Mouse (Mus musculus) megakaryocyte, embryonic 14.5 days (primary cell): ENCODE results near the gene Hist1h2bc. TPM values are rescaled to one million over a fixed set of nuclear protein-coding genes. Genes with fewer than 3 reads are reported as not detected.
A peak's percentile ranks its signal among the peaks of the same experiment; 100 is the strongest.
"Not testable (repeated sequence)": the region's sequence is repeated elsewhere in the genome, so short reads cannot be mapped to it uniquely, and the experiment has no call there.

ENCODE experiments used
- H3K27me3 ChIP-seq: replicated peaks from 2 replicates; pipeline ENCODE3; 2012; ENCODE audit warnings: inconsistent platforms
- H3K36me3 ChIP-seq: replicated peaks from 2 replicates; pipeline ENCODE3; 2012; ENCODE audit warnings: low read length, inconsistent platforms, mixed read lengths
- H3K4me1 ChIP-seq: 2 replicates; pipeline ENCODE4 v1.6.1; 2012; ENCODE audit warnings: inconsistent platforms
- H3K4me3 ChIP-seq: replicated peaks from 2 replicates; pipeline ENCODE3; 2012; ENCODE audit warnings: moderate library complexity, mild to moderate bottlenecking, inconsistent platforms
- H3K9me3 ChIP-seq: 2 replicates; pipeline ENCODE4 v1.6.1; 2012; ENCODE audit warnings: inconsistent platforms
- FLI1 ChIP-seq: IDR thresholded peaks from 2 replicates; pipeline ENCODE4 v1.6.1; 2012; ENCODE audit warnings: low read length, inconsistent platforms, mixed read lengths
- GATA1 ChIP-seq: IDR thresholded peaks from 3 replicates; pipeline ENCODE4 v1.6.1; 2012; ENCODE audit warnings: mixed read lengths, low read length, inconsistent platforms, borderline replicate concordance
- polyA plus RNA-seq: library from polyadenylated mRNA; stranded (reverse); fragments of >175 nt; gene quantifications from 2 replicates; pipeline ENCODE4 v1.2.3, GENCODE M21; 2012; ENCODE audit warnings: low replicate concordance; ENCODE audit not compliant: insufficient read depth

Hist1h2bc gene
- polyA plus RNA-seq, 1 experiment, result 148 TPM

DNA sequence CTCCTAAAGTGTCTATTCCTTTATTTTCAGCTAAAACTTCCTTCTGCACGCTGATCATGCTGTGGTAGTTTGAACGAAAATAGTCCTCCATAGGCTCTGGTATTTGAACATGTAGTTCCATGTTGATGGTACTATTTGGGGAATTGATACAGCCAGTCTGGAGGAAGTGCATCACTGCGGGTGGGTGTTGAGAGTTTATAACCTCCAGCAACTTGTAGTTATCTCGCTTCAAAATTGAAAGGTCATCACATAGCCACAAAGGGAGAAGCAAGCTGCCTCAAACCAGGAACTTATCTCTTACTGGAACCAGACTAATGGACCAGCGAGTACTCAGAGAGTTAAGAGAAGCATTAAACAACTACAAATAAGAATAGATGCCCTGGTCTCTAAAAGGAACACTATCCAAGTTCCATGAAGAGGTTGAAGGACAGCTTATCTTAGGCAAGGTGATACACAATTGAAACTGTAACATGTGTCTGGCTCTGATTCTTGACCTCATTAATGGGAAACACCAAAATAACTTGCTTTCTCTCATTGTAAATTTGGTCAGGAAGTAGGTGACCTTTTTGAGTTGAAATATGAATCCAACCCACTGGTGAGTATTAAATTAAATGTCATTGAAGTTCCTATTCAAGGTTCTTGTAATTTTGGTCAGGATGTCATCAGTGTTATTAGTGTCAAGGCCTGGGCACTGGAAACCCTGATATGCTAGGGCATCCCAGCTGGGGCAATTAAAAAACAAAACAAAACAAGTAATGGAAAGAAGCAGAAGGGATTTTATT, 32.5 kb downstream of the Hist1h2bc start:
- H3K36me3 ChIP-seq, result no peaks in the 10 kb centered on the region
- H3K27me3 ChIP-seq, result peaks cover 14% of the 10 kb centered on the region
- peaks cover 26% of the 10 kb centered on the region for H3K4me1 ChIP-seq
- TF ChIP-seq FLI1 (no peak), GATA1 (no peak)
- H3K4me3 ChIP-seq, result no peak overlapping the region
- H3K9me3 ChIP-seq, result no peaks in the 10 kb centered on the region

DNA sequence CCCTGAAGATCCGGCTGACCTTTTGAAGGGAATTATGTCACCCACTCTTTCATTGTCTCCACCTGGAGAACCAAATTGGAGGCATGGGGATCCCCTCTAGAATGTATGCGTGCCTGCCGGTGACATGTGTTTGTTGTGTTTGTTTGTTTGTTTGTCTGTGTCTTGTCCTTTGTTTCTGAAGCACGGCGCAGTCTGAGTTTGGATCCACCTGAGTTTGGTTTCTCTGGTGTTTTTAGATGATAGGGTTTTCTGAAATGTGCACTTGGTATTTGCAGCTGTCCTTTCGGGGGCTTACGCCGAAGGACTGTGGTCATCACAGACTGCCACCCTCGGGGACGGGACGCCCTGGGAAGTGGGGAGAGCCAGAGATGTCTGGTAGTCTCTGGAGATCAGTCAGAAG, 33.2 kb downstream of the Hist1h2bc start:
- no peak for TF ChIP-seq FLI1
- TF ChIP-seq GATA1, result no peak
- H3K36me3 ChIP-seq, result no peaks in the 10 kb centered on the region
- H3K4me1 ChIP-seq, result peaks cover 22% of the 10 kb centered on the region
- H3K27me3 ChIP-seq, result peaks cover 8% of the 10 kb centered on the region
- H3K4me3 ChIP-seq, result no peak overlapping the region
- H3K9me3 ChIP-seq, result no peaks in the 10 kb centered on the region

DNA sequence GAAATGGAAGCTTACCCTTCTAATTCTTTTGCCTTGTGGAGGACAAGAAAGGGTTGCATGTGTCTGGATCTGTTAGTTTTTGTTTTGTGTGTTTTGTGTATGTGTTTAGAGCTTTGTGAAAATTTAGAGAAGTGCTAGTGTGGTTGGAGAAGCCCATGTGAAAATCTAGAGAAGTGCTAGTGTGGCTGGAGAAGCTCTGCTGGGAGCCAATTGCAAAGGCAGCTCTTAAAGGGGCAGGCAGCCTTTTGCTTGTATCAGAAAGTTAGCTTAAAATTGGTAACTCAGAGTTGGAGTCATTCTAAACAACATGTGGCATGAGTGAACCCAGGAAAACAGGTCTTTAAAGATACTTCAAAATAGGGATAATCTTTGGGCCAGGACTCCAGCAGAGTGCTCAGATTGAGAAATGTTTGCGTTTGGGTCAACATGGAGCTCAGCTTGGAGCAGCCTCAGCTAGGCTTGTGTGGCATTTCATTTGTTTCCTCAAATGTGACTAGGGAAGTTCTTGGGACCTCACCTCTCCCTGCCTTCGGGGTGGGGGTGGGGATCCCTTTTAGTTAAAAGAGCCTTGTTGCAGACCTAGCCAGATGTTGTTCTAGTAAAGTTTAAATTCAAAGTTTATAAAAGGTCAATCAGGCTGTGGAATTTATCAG, 33.7 kb downstream of the Hist1h2bc start:
- not testable (repeated sequence) for H3K4me3 ChIP-seq, H3K36me3 ChIP-seq, H3K9me3 ChIP-seq, H3K27me3 ChIP-seq
- peaks cover 19% of the 10 kb centered on the region for H3K4me1 ChIP-seq

DNA sequence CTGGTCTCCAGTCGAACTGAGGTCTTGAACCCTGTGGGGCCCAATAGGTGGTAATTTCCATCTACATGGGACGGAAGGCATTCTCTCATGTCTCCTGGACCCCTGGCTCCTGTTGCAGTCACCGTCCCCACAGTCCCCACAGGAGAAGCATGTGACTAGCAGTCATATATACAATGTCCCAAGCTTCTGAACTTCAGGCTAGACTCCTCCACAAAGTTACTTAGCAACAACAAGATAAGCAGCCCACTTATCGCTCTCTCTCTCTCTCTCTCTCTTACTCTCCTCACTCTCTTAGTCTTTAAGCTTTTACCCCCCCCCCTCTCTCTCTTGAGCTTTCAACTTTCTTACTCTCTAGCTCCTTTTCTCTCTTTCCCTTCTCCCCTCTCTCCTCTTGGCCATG, 40.2 kb downstream of the Hist1h2bc start:
- Histone ChIP-seq H3K4me3 (no peak overlapping the region), H3K4me1 (peaks cover 19% of the 10 kb centered on the region)
- TF ChIP-seq GATA1 (no peak), FLI1 (no peak)

DNA sequence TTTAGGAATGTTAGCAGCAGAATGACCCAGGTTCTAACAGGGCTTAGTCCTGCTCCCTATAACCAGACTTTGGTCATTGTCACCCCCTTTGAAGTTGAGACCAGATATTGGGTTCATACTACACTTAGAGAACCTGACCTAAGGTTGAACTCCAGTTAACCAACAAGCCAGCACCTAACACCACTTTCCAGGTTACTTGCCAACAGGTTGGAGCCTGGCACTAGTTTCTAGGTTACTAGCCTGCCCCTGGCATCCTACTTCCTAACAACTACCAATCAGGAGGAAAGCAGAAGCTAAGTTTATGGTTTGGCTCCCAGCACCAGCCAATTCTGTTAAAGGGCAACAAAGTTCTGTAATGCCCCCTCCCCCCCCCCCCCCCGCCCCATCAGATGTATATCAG, 41.2 kb downstream of the Hist1h2bc start:
- peaks cover 26% of the 10 kb centered on the region for H3K4me1 ChIP-seq

More for the DNA sequence above, 40.2 kb downstream of the Hist1h2bc start:
- H3K36me3 ChIP-seq, result no peaks in the 10 kb centered on the region
- H3K9me3 ChIP-seq, result no peaks in the 10 kb centered on the region
- peaks cover 2% of the 10 kb centered on the region for H3K27me3 ChIP-seq

DNA sequence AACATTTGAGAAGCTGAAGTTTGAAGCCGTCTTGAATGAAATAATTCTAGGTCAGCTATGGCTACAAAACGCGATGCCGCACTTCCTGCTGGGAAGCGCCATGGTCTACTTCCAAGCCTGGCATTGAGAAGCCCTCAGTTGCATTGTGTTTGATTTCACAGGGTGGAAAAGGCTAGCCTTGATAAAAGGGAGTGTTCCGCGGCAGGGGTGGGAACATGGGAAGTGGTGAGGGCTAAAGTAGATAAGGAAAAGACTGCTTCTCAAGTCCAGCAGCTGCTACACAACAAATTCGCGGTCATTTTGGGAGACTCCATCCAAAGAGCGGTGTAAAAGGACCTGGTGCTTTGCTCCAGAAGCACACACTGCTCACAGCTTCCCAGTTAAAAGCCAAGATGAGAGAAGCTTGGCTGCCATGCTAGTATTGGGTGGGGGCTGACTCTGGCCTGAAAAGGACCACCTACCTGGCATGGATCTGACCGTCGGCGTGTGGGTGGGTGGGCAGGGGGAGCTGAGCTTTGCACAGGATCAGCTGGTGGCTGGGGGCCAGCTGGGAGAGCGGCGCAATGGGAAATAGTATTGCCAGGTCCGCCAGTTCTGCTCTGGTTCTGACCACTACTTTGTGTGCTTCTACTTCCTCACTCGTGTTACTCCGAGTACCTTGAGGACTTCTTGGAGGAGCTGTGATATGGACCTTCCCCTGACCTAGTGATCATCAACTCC, 44.6 kb downstream of the Hist1h2bc start:
- Histone ChIP-seq H3K27me3 (no peaks in the 10 kb centered on the region), H3K9me3 (no peaks in the 10 kb centered on the region), H3K4me1 (peaks cover 30% of the 10 kb centered on the region), H3K36me3 (no peaks in the 10 kb centered on the region), H3K4me3 (no peak overlapping the region)
- no peak for TF ChIP-seq FLI1
- no peak for TF ChIP-seq GATA1

More for the DNA sequence above, 41.2 kb downstream of the Hist1h2bc start:
- no peak overlapping the region for H3K4me3 ChIP-seq
- TF ChIP-seq GATA1 (no peak), FLI1 (no peak)
- H3K9me3 ChIP-seq, result no peaks in the 10 kb centered on the region
- no peaks in the 10 kb centered on the region for H3K36me3 ChIP-seq
- peaks cover 2% of the 10 kb centered on the region for H3K27me3 ChIP-seq

DNA sequence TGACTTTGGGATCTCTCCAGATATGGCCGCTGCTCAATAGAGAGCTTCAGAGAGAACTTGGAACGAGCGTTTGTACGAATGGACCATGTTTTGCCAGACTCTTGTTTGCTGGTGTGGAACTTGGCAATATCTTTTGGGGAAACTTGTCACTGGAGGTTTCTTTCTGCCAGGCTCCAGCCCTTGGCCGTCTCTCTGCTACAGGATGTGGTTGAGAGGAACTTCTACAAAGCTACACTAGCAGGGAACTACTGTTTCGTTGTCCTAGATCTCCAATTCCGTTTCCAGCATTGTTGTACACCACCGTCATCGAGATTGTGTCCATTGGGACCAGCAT, 45.2 kb downstream of the Hist1h2bc start:
- no peaks in the 10 kb centered on the region for H3K9me3 ChIP-seq
- peaks cover 26% of the 10 kb centered on the region for H3K4me1 ChIP-seq
- peak overlapping the region; percentile 26 for H3K4me3 ChIP-seq
- TF ChIP-seq FLI1, result no peak
- no peak for TF ChIP-seq GATA1
- H3K36me3 ChIP-seq, result no peaks in the 10 kb centered on the region
- no peaks in the 10 kb centered on the region for H3K27me3 ChIP-seq

DNA sequence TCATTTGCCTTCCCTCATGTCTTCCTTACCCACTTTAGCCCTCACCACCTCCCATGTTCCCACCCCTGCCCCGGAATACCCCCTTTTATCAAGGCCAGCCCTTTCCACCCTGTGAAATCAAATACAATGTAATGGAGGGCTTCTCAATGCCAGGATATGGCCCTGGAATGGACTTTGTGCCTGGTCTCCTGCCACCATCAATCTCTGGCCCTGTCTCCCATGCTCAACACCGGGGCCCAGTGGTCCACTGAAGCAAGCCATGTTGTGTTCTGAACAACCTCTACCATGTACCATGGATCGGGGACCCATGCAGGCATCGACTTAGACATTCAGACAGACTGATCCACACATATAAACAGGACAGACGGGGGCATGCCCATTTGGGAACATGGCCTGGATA, 45.7 kb downstream of the Hist1h2bc start:
- no peak overlapping the region for H3K4me3 ChIP-seq
- TF ChIP-seq FLI1, result no peak
- no peak for TF ChIP-seq GATA1

DNA sequence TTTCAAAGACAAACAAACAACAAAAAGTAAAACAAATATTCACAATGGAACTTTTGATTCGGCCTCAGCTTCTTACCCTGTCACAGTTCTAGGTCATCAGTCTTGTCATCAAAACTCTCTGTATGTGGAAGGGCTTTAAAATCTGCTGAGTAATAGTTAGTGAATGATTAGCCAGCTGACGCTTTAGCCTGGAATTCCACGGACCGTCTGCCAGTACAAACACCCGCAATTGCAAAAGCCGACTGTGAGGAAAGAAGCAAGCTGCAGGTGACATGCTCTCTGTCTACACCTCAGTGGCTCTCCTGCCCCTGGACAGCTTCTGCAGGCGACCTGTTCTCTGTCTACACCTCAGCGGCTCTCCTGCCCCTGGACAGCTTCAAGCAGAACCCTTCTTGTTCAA, 46.5 kb downstream of the Hist1h2bc start:
- TF ChIP-seq FLI1 (no peak), GATA1 (no peak)
- H3K4me1 ChIP-seq, result peaks cover 19% of the 10 kb centered on the region
- no peaks in the 10 kb centered on the region for H3K27me3 ChIP-seq
- no peak overlapping the region for H3K4me3 ChIP-seq
- H3K36me3 ChIP-seq, result no peaks in the 10 kb centered on the region
- no peaks in the 10 kb centered on the region for H3K9me3 ChIP-seq

More for the DNA sequence above, 45.7 kb downstream of the Hist1h2bc start:
- H3K36me3 ChIP-seq, result no peaks in the 10 kb centered on the region
- H3K4me1 ChIP-seq, result peaks cover 23% of the 10 kb centered on the region
- no peaks in the 10 kb centered on the region for H3K27me3 ChIP-seq
- no peaks in the 10 kb centered on the region for H3K9me3 ChIP-seq
